Mouse (Mus musculus): Measurements from ENCODE around the gene Nup107. TPM values are rescaled to one million over a fixed set of nuclear protein-coding genes. Genes with fewer than 3 reads are reported as not detected.

Gene Nup107
- total and polyA plus RNA-seq, 2 experiments from 2014 or later: 12.5 to 19.0 TPM

DNA sequence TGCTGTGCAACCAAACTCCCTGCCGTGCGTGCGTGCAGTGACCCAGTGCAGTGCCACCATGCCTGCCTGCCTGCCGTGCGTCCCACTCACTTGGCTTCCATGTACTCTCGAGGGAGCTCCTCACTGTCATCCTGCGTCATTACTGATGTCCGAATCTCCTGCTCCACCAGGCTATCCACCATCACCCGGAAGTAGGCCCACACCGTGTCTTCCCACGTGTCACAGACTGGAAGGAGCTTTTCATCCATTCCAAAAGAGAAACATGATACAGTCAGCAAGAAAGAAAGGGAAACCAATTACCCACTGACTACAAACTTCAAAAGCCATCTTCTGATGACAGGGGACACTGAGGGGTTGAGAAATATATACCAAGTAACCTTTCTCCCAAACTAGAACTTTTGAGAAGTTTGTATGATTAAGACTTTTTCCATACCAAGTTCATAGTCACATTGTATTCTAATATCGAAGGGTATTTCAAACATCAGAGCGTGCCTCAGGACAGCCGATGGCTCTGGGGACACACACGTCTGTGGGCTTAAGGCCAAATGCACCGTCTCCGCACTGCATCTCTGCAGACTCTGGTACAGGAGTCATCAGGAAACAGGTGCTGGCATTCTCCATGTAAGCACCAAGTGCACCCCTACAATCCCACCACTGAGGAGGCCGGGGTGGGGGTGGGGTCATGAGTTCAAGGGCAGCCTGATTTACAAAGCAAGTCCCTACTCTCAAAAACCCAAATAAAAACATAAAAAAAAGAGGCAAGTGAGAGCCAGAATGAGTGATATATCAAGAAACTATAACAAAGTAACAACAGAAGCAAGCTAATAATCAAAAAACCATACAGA, 22.0 kb downstream of the Nup107 start:
- Histone ChIP-seq H3K27me3 (ENCODE audit: insufficient read depth, low read length) (no peaks in the 10 kb centered on the region), H3K27ac (no peak overlapping the region), H3K4me3 (ENCODE audit: low read length) (no peak overlapping the region), H3K9me3 (ENCODE audit: low read length) (no peaks in the 10 kb centered on the region), H3K4me2 (ENCODE audit: low read depth, low read length) (no peak overlapping the region), H3K4me1 (ENCODE audit: insufficient read depth, low read length) (no peaks in the 10 kb centered on the region), H3K36me3 (ENCODE audit: insufficient read depth, low read length) (peaks cover 59% of the 10 kb centered on the region), H3K9ac (replicated peaks; ENCODE audit: low read length) (no peak overlapping the region)
- TF ChIP-seq CTCF (IDR thresholded peaks at IDR 0.05; ENCODE audit: low read depth): no peak
- DNase-seq (ENCODE audit: low spot score) (no peak), ATAC-seq (no peak)
- 90% methylated on average over 18 of the region's 18 CpGs for WGBS

DNA sequence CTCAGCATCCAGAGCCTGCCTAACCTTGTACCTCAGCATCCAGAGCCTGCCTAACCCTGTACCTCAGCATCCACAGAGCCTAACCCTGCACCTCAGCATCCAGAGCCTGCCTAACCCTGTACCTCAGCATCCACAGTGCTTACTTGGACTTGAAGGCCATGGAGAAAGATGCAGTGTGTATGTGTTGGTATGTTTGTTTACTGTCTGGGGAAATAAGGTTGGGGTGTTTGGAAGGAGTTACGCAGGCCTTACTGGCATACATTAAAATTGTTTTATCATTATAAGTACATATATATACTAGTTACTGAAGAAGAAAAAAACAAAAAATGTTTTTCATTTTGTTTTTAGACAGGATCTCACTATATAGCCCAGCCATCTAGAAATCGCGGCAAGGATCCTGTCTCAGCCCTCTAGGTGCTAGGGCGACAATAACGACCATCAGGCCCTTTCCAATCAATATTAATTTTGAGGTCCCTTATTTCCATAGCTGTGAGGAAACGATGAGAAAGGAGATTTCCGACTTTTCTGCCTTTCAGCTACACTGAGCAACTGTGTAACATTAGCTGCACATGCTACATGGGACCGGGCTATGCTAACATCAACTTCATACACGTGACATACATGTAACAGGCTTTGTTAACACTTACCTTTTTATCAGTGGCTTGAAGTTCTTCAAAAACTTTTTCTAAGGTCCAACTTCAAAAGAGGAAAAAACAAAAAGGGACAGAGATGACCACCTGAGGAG, 22.8 kb downstream of the Nup107 start:
- no peak overlapping the region for H3K4me2 ChIP-seq (ENCODE audit: low read depth, low read length)
- no peak overlapping the region for H3K4me3 ChIP-seq (ENCODE audit: low read length)
- H3K36me3 ChIP-seq (ENCODE audit: insufficient read depth, low read length): peaks cover 54% of the 10 kb centered on the region
- no peak for TF ChIP-seq CTCF (IDR thresholded peaks at IDR 0.05; ENCODE audit: low read depth)
- DNase-seq (ENCODE audit: low spot score) (no peak), ATAC-seq (no peak)
- H3K9ac ChIP-seq (replicated peaks; ENCODE audit: low read length): no peak overlapping the region
- no peaks in the 10 kb centered on the region for H3K27me3 ChIP-seq (ENCODE audit: insufficient read depth, low read length)
- 93% methylated on average over 9 of the region's 9 CpGs for WGBS
- H3K9me3 ChIP-seq (ENCODE audit: low read length): no peaks in the 10 kb centered on the region
- no peak overlapping the region for H3K27ac ChIP-seq
- H3K4me1 ChIP-seq (ENCODE audit: insufficient read depth, low read length): no peaks in the 10 kb centered on the region

GRCm38 (mm10) chr10:117768141-117768440, 24.4 kb downstream of the Nup107 start:
- H3K4me2 ChIP-seq (ENCODE audit: low read depth, low read length): no peak overlapping the region
- H3K9ac ChIP-seq (replicated peaks; ENCODE audit: low read length): no peak overlapping the region
- no peak overlapping the region for H3K4me3 ChIP-seq (ENCODE audit: low read length)
- no peak for DNase-seq (ENCODE audit: low spot score)
- ATAC-seq: no peak
- 85% methylated on average over 7 of the region's 7 CpGs for WGBS
- H3K36me3 ChIP-seq (ENCODE audit: insufficient read depth, low read length): peaks cover 54% of the 10 kb centered on the region
- H3K27me3 ChIP-seq (ENCODE audit: insufficient read depth, low read length): no peaks in the 10 kb centered on the region
- TF ChIP-seq CTCF (IDR thresholded peaks at IDR 0.05; ENCODE audit: low read depth): no peak
- no peaks in the 10 kb centered on the region for H3K9me3 ChIP-seq (ENCODE audit: low read length)
- H3K27ac ChIP-seq: no peak overlapping the region
- H3K4me1 ChIP-seq (ENCODE audit: insufficient read depth, low read length): no peaks in the 10 kb centered on the region

DNA sequence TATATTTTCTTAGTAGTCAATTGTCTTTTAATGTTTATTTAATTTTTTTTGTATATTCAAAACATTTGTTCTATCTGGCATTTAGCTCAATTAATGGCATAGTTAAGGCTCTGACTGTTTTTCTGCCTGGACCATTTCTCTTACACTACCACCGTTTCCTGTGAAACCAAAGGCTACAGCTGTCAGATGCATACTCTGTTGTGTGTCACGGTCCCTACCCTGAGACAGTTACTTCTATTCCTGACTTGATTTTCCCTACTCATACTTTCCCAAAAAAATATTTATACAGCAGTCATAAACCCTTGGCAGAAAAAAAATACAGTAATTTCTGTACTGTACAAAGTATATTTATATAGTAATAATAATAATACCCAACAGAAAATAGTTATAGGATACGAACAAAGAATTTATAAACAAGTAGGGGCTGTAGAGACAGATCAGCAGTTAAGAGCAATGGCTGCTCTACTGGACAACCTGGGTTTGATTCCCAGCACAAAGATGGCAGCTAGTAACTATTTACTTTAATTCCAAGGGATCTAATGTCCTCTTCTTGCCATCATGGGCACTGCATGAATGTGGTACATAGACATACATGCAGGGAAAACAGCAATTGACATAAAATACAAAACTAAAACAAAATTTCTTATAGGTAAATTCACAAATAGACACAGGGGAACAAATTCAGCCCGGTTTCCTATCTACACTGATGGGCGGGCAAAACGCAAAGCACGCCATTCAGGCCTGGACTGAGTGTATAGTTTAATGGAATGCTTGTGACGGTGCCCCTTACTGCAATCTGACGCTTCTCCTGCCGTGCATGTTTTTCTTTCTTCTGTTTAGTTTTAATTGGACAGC, 25.0 kb downstream of the Nup107 start:
- Histone ChIP-seq H3K27ac (no peak overlapping the region), H3K4me2 (ENCODE audit: low read depth, low read length) (no peak overlapping the region), H3K27me3 (ENCODE audit: insufficient read depth, low read length) (no peaks in the 10 kb centered on the region), H3K4me3 (ENCODE audit: low read length) (no peak overlapping the region), H3K9ac (replicated peaks; ENCODE audit: low read length) (no peak overlapping the region), H3K9me3 (ENCODE audit: low read length) (no peaks in the 10 kb centered on the region), H3K4me1 (ENCODE audit: insufficient read depth, low read length) (no peaks in the 10 kb centered on the region), H3K36me3 (ENCODE audit: insufficient read depth, low read length) (peaks cover 51% of the 10 kb centered on the region)
- TF ChIP-seq CTCF (IDR thresholded peaks at IDR 0.05; ENCODE audit: low read depth): no peak
- DNase-seq (ENCODE audit: low spot score): no peak
- ATAC-seq: no peak
- WGBS: 92% methylated on average over 10 of the region's 10 CpGs

DNA sequence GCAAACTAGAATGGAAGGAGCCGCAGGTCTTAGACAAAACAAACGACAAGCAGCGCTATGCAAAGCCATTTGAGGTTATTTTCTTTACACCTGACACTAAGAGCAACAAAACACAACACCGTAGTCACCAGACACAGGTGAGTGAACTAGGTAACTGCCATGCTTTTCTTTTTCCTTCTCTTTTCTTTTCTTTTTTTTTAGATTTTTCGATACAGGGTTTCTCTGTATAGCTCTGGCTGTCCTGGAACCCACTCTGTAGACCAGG, 25.7 kb downstream of the Nup107 start:
- TF ChIP-seq CTCF (IDR thresholded peaks at IDR 0.05; ENCODE audit: low read depth): no peak
- ATAC-seq (no peak), DNase-seq (ENCODE audit: low spot score) (no peak)
- no peak overlapping the region for H3K27ac ChIP-seq
- peaks cover 50% of the 10 kb centered on the region for H3K36me3 ChIP-seq (ENCODE audit: insufficient read depth, low read length)
- no peak overlapping the region for H3K9ac ChIP-seq (replicated peaks; ENCODE audit: low read length)
- H3K4me1 ChIP-seq (ENCODE audit: insufficient read depth, low read length): no peaks in the 10 kb centered on the region
- H3K27me3 ChIP-seq (ENCODE audit: insufficient read depth, low read length): no peaks in the 10 kb centered on the region
- WGBS: 94% methylated on average over 5 of the region's 5 CpGs
- no peaks in the 10 kb centered on the region for H3K9me3 ChIP-seq (ENCODE audit: low read length)
- no peak overlapping the region for H3K4me3 ChIP-seq (ENCODE audit: low read length)
- H3K4me2 ChIP-seq (ENCODE audit: low read depth, low read length): no peak overlapping the region

GRCm38 (mm10) chr10:117766111-117766895, 26.2 kb downstream of the Nup107 start:
- Histone ChIP-seq H3K4me2 (ENCODE audit: low read depth, low read length) (no peak overlapping the region), H3K9me3 (ENCODE audit: low read length) (no peaks in the 10 kb centered on the region), H3K27me3 (ENCODE audit: insufficient read depth, low read length) (no peaks in the 10 kb centered on the region), H3K4me3 (ENCODE audit: low read length) (no peak overlapping the region), H3K36me3 (ENCODE audit: insufficient read depth, low read length) (peaks cover 52% of the 10 kb centered on the region), H3K27ac (no peak overlapping the region), H3K9ac (replicated peaks; ENCODE audit: low read length) (no peak overlapping the region), H3K4me1 (ENCODE audit: insufficient read depth, low read length) (no peaks in the 10 kb centered on the region)
- ATAC-seq: no peak
- 93% methylated on average over 16 of the region's 16 CpGs for WGBS
- no peak for TF ChIP-seq CTCF (IDR thresholded peaks at IDR 0.05; ENCODE audit: low read depth)
- no peak for DNase-seq (ENCODE audit: low spot score)
